Mouse (Mus musculus): Measurements from ENCODE around the gene Ddx55.

GRCm38 (mm10) chr5:124605041-124605622 lies 52.5 kb downstream of the Ddx55 start:
- no peak for TF ChIP-seq CTCF (IDR thresholded peaks at IDR 0.05; ENCODE audit: control insufficient read depth, insufficient read depth, insufficient replicate concordance, low read depth, low read length)
- no peak for TF ChIP-seq POLR2A (IDR thresholded peaks at IDR 0.05; ENCODE audit: control insufficient read depth, low read depth, low read length)

Data from testis, adult 2 months (tissue).